Mouse (Mus musculus): Measurements from ENCODE around the gene Magi3.

- TF ChIP-seq POLR2A (IDR thresholded peaks at IDR 0.05; ENCODE audit: borderline replicate concordance, low read depth, low read length) (no peak), CTCF (IDR thresholded peaks at IDR 0.05; ENCODE audit: low read depth, low read length) (no peak)
Measured at GRCm38 (mm10) chr3:104253760-104254159, 33.6 kb upstream of the Magi3 start.

All from bone marrow macrophage, adult 2 months (primary cell).